Mouse (Mus musculus): ENCODE measurements at regions not wholly inside any gene's neighbourhood (a gene's known extent, or its start where the extent isn't known, plus 50 kb on each side); places are given as distances from the start of the nearest gene placed in this dataset.

DNA sequence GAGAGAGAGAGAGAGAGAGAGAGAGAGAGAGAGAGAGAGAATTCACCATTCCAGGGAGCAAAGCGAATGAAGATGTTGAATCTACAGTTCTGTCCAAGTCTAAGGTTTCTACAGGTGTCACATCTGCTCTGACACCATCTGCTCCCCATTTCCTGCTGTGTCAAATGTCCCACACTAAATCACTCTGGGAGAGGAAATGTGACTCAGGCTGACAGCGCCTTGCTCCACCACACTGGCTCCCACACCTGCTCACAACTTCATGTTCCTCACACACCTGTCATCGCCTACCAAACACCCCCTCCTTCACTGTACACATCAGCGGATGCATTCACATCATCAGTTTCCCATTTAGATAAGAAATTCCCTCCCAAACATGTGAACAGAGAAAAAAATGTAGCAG lies 366.3 kb downstream of the Synb start:
- TF ChIP-seq CTCF (IDR thresholded peaks at IDR 0.05; ENCODE audit: borderline replicate concordance, control insufficient read depth, extremely low read depth, insufficient read depth, low read length, poor library complexity), result no peak
- no peak for TF ChIP-seq POLR2A (IDR thresholded peaks at IDR 0.05; ENCODE audit: control insufficient read depth, extremely low read depth, insufficient read depth, low read length, poor library complexity)

Measured in thymus, adult 2 months (tissue).